Mouse (Mus musculus) hindbrain, embryonic 13.5 days (tissue): Measurements from ENCODE around the gene Zfr. TPM values are rescaled to one million over a fixed set of nuclear protein-coding genes. Genes with fewer than 3 reads are reported as not detected.

Experiments
- ATAC-seq: fragments of 200-750 bp; cut with Nextera tagmentation; 2 replicates; pipeline ENCODE4 v1.8.0; 2017; ENCODE audit warnings: moderate TSS enrichment; ENCODE audit not compliant: low FRiP score
- H3K27ac ChIP-seq: fragments of 300-500 bp; sonication (generic); 2 replicates; pipeline ENCODE4 v1.5.1; 2015; ENCODE audit warnings: inconsistent platforms, mild to moderate bottlenecking, moderate library complexity
- H3K27me3 ChIP-seq: fragments of 300-500 bp; sonication (generic); 2 replicates; pipeline ENCODE4 v1.6.1; 2015; ENCODE audit warnings: mild to moderate bottlenecking, inconsistent platforms
- H3K36me3 ChIP-seq: fragments of 300-500 bp; sonication (generic); 2 replicates; pipeline ENCODE4 v1.6.1; 2015; ENCODE audit warnings: mild to moderate bottlenecking, inconsistent platforms
- H3K4me1 ChIP-seq: fragments of 300-500 bp; sonication (generic); replicated peaks from 2 replicates; pipeline ENCODE4 v1.6.1; 2015; ENCODE audit warnings: inconsistent platforms
- H3K4me2 ChIP-seq: fragments of 300-500 bp; sonication (generic); 2 replicates; pipeline ENCODE4 v1.6.1; 2015; ENCODE audit warnings: inconsistent platforms, mild to moderate bottlenecking, moderate library complexity
- H3K4me3 ChIP-seq: fragments of 300-500 bp; sonication (generic); 2 replicates; pipeline ENCODE4 v1.5.1; 2015; ENCODE audit warnings: mild to moderate bottlenecking, inconsistent platforms
- H3K9ac ChIP-seq: fragments of 300-500 bp; sonication (generic); 2 replicates; pipeline ENCODE4 v1.6.1; 2015; ENCODE audit warnings: mild to moderate bottlenecking, inconsistent platforms
- H3K9me3 ChIP-seq: fragments of 300-500 bp; sonication (generic); 2 replicates; pipeline ENCODE4 v1.6.1; 2016; ENCODE audit warnings: inconsistent platforms
- WGBS: fragments of 180-500 bp; shearing (Covaris S2); methylation state at CpG from one replicate; pipeline ENCODE4 v1.1.7; 2015; 5-methylcytosine and 5-hydroxymethylcytosine counted together
- polyA plus RNA-seq: library from polyadenylated mRNA; unstranded; fragments of >200 nt; fragmentation: Nextera tagmentation; extraction: Ambion mirVana; gene quantifications from 2 replicates; pipeline ENCODE4 v1.2.1, GENCODE M21; 2015

Gene Zfr
- 147 and 159 TPM in 2 replicates for polyA plus RNA-seq

GRCm38 (mm10) chr15:12117242-12118092, at the start of gene Zfr:
TSS of gene Zfr (plus strand) at chr15:12117831.
- peak within 1 kb of the TSS; percentile 96 for H3K4me3 ChIP-seq
- H3K36me3 ChIP-seq = no peaks in the 10 kb centered on the region
- H3K9me3 ChIP-seq = no peaks in the 10 kb centered on the region
- under 1% methylated on average over 58 of the region's 59 CpGs for WGBS
- H3K27ac ChIP-seq = peak within 1 kb of the TSS; percentile 95
- no peaks in the 10 kb centered on the region for H3K27me3 ChIP-seq
- peak; percentile 94 for ATAC-seq
- peak within 1 kb of the TSS; percentile 97 for H3K9ac ChIP-seq
- H3K4me2 ChIP-seq = peak within 1 kb of the TSS; percentile 88
- H3K4me1 ChIP-seq = peaks cover 21% of the 10 kb centered on the region

- WGBS = 79% methylated on average over 2 of the region's 2 CpGs
- Histone ChIP-seq H3K4me1 (peaks cover 12% of the 10 kb centered on the region), H3K4me2 (no peak overlapping the region), H3K36me3 (no peaks in the 10 kb centered on the region), H3K9ac (no peak overlapping the region), H3K4me3 (no peak overlapping the region), H3K9me3 (0 out of 2 replicates have a peak, but pooled peaks cover 8% of the 10 kb centered on the region), H3K27ac (no peak overlapping the region), H3K27me3 (no peaks in the 10 kb centered on the region)
- no peak for ATAC-seq
These were observed 49.7 kb upstream of the Zfr start for GRCm38 (mm10) chr15:12067971-12068370.

GRCm38 (mm10) chr15:12068395-12069218, 49.0 kb upstream of the Zfr start:
- 75% methylated on average over 9 of the region's 9 CpGs for WGBS
- H3K9me3 ChIP-seq = 0 out of 2 replicates have a peak, but pooled peaks cover 1% of the 10 kb centered on the region
- no peak overlapping the region for H3K9ac ChIP-seq
- ATAC-seq = no peak
- H3K27ac ChIP-seq = no peak overlapping the region
- no peak overlapping the region for H3K4me3 ChIP-seq
- no peak overlapping the region for H3K4me2 ChIP-seq
- no peaks in the 10 kb centered on the region for H3K36me3 ChIP-seq
- no peaks in the 10 kb centered on the region for H3K27me3 ChIP-seq
- H3K4me1 ChIP-seq = peaks cover 12% of the 10 kb centered on the region

GRCm38 (mm10) chr15:12072709-12073336, 44.8 kb upstream of the Zfr start:
- H3K27me3 ChIP-seq = no peaks in the 10 kb centered on the region
- H3K9ac ChIP-seq = no peak overlapping the region

GRCm38 (mm10) chr15:12074426-12074825, 43.2 kb upstream of the Zfr start:
- no peak for ATAC-seq
- Histone ChIP-seq H3K27me3 (no peaks in the 10 kb centered on the region), H3K4me2 (no peak overlapping the region), H3K9me3 (no peaks in the 10 kb centered on the region), H3K36me3 (no peaks in the 10 kb centered on the region), H3K9ac (no peak overlapping the region), H3K4me3 (no peak overlapping the region), H3K4me1 (no peaks in the 10 kb centered on the region), H3K27ac (no peak overlapping the region)
- whole genome bisulfite sequencing = 93% methylated on average over 6 of the region's 6 CpGs

More at GRCm38 (mm10) chr15:12072709-12073336, 44.8 kb upstream of the Zfr start:
- no peak for ATAC-seq
- no peak overlapping the region for H3K4me2 ChIP-seq
- 88% methylated on average over 7 of the region's 7 CpGs for WGBS
- no peak overlapping the region for H3K4me3 ChIP-seq
- no peaks in the 10 kb centered on the region for H3K4me1 ChIP-seq
- H3K36me3 ChIP-seq = no peaks in the 10 kb centered on the region
- H3K9me3 ChIP-seq = no peaks in the 10 kb centered on the region
- no peak overlapping the region for H3K27ac ChIP-seq

- 95% methylated on average over 13 of the region's 13 CpGs for WGBS
- H3K36me3 ChIP-seq = no peaks in the 10 kb centered on the region
- H3K9me3 ChIP-seq = no peaks in the 10 kb centered on the region
- H3K9ac ChIP-seq = no peak overlapping the region
- no peak overlapping the region for H3K27ac ChIP-seq
- ATAC-seq = no peak
- no peak overlapping the region for H3K4me2 ChIP-seq
- H3K27me3 ChIP-seq = no peaks in the 10 kb centered on the region
- no peaks in the 10 kb centered on the region; the same call in 1 of the 2 replicates for H3K4me1 ChIP-seq
- H3K4me3 ChIP-seq = no peak overlapping the region
These were observed 35.3 kb upstream of the Zfr start for GRCm38 (mm10) chr15:12082344-12082743.

GRCm38 (mm10) chr15:12084164-12084563, 33.5 kb upstream of the Zfr start:
- H3K27ac ChIP-seq = peak overlapping the region; percentile 8; the same call in 1 of the 2 replicates
- ATAC-seq = peak; percentile 59; the same call in 1 of the 2 replicates
- WGBS = 62% methylated on average over 6 of the region's 6 CpGs

GRCm38 (mm10) chr15:12084859-12085258, 32.8 kb upstream of the Zfr start:
- H3K27me3 ChIP-seq = no peaks in the 10 kb centered on the region
- H3K4me3 ChIP-seq = no peak overlapping the region
- H3K4me2 ChIP-seq = no peak overlapping the region
- H3K9ac ChIP-seq = no peak overlapping the region
- 82% methylated on average over 4 of the region's 4 CpGs for WGBS
- no peaks in the 10 kb centered on the region for H3K9me3 ChIP-seq
- H3K36me3 ChIP-seq = no peaks in the 10 kb centered on the region
- no peak for ATAC-seq
- H3K27ac ChIP-seq = peak overlapping the region; percentile 53; the same call in 1 of the 2 replicates
- H3K4me1 ChIP-seq = no peaks in the 10 kb centered on the region; the same call in 1 of the 2 replicates

More at GRCm38 (mm10) chr15:12084164-12084563, 33.5 kb upstream of the Zfr start:
- Histone ChIP-seq H3K9ac (no peak overlapping the region), H3K4me1 (no peaks in the 10 kb centered on the region; the same call in 1 of the 2 replicates), H3K4me2 (no peak overlapping the region), H3K9me3 (no peaks in the 10 kb centered on the region), H3K27me3 (no peaks in the 10 kb centered on the region), H3K4me3 (no peak overlapping the region), H3K36me3 (no peaks in the 10 kb centered on the region)

GRCm38 (mm10) chr15:12087634-12088033, 30.0 kb upstream of the Zfr start:
- no peak overlapping the region for H3K9ac ChIP-seq
- H3K27ac ChIP-seq = no peak overlapping the region
- H3K36me3 ChIP-seq = no peaks in the 10 kb centered on the region

GRCm38 (mm10) chr15:12088091-12088490, 29.5 kb upstream of the Zfr start:
- no peak for ATAC-seq
- Histone ChIP-seq H3K4me2 (no peak overlapping the region), H3K4me3 (no peak overlapping the region), H3K9me3 (no peaks in the 10 kb centered on the region), H3K27me3 (no peaks in the 10 kb centered on the region), H3K9ac (no peak overlapping the region), H3K27ac (no peak overlapping the region), H3K4me1 (peaks cover 6% of the 10 kb centered on the region), H3K36me3 (no peaks in the 10 kb centered on the region)
- 73% methylated on average over 10 of the region's 10 CpGs for WGBS

More at GRCm38 (mm10) chr15:12087634-12088033, 30.0 kb upstream of the Zfr start:
- WGBS = 87% methylated on average over 5 of the region's 5 CpGs
- no peak overlapping the region for H3K4me3 ChIP-seq
- H3K9me3 ChIP-seq = no peaks in the 10 kb centered on the region
- no peak overlapping the region for H3K4me2 ChIP-seq
- no peak for ATAC-seq
- no peaks in the 10 kb centered on the region for H3K27me3 ChIP-seq
- peaks cover 2% of the 10 kb centered on the region for H3K4me1 ChIP-seq

GRCm38 (mm10) chr15:12090087-12090486, 27.5 kb upstream of the Zfr start:
- H3K9me3 ChIP-seq = no peaks in the 10 kb centered on the region

More at GRCm38 (mm10) chr15:12090087-12090486, 27.5 kb upstream of the Zfr start:
- Histone ChIP-seq H3K36me3 (no peaks in the 10 kb centered on the region), H3K4me3 (no peak overlapping the region), H3K4me1 (peaks cover 18% of the 10 kb centered on the region), H3K4me2 (no peak overlapping the region), H3K27me3 (no peaks in the 10 kb centered on the region), H3K9ac (no peak overlapping the region), H3K27ac (no peak overlapping the region)
- 63% methylated on average over 7 of the region's 7 CpGs for WGBS
- no peak for ATAC-seq
